Mouse (Mus musculus): ENCODE data around the gene Tnnt3. TPM values are rescaled to one million over a fixed set of nuclear protein-coding genes. Genes with fewer than 3 reads are reported as not detected.

Gene Tnnt3
- total and polyA plus RNA-seq, 3 experiments, result 1.1 to 1.8 (median 1.3) TPM

DNA sequence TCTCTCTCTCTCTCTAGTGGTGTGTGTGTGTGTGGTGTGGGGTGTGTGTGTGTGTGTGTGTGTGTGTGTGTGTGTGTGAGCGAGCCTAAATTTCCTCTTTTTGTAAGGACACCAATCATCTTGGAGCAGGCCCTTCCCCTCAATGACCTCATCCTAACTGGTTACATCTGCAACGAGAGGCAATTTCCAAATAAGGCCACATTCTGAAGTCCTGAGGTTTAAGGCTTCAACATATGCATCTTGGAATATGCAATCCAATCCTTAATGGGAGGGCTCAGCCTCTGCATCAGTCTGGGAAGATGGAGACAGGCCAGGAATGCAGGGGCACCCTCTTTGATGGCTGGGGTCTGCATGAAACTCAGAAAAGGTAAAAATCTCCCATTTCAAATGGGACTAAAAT is 40.6 kb upstream of the Tnnt3 start:
- peak in 1 of 2 experiments; percentile 17 for DNase-seq
- H3K9ac ChIP-seq (ENCODE audit: low read depth, low read length), result no peak overlapping the region
- H3K79me2 ChIP-seq (replicated peaks; ENCODE audit: control insufficient read depth, insufficient read depth, low read length), result no peaks in the 10 kb centered on the region
- H3K27me3 ChIP-seq (ENCODE audit: control insufficient read depth, insufficient read depth, low read length), result no peaks in the 10 kb centered on the region
- 20% methylated on average over 2 of the region's 2 CpGs for WGBS
- H3K36me3 ChIP-seq (ENCODE audit: control insufficient read depth, insufficient read depth, low read length), result peaks cover 6% of the 10 kb centered on the region
- no peak overlapping the region for H3K4me3 ChIP-seq
- H3K27ac ChIP-seq, result peak overlapping the region; percentile 65
- intact Hi-C loops (cut with DNase I), result no loop called here
- TF ChIP-seq POLR2A (IDR thresholded peaks at IDR 0.05; ENCODE audit: insufficient read depth, low read depth, low read length), result no peak
- TF ChIP-seq EP300 (IDR thresholded peaks at IDR 0.05; ENCODE audit: insufficient read depth, low read depth, low read length), result no peak
- no peak for TF ChIP-seq CTCF (IDR thresholded peaks at IDR 0.05)
- peaks cover 18% of the 10 kb centered on the region for H3K4me1 ChIP-seq (ENCODE audit: control insufficient read depth, insufficient read depth, low read length)

DNA sequence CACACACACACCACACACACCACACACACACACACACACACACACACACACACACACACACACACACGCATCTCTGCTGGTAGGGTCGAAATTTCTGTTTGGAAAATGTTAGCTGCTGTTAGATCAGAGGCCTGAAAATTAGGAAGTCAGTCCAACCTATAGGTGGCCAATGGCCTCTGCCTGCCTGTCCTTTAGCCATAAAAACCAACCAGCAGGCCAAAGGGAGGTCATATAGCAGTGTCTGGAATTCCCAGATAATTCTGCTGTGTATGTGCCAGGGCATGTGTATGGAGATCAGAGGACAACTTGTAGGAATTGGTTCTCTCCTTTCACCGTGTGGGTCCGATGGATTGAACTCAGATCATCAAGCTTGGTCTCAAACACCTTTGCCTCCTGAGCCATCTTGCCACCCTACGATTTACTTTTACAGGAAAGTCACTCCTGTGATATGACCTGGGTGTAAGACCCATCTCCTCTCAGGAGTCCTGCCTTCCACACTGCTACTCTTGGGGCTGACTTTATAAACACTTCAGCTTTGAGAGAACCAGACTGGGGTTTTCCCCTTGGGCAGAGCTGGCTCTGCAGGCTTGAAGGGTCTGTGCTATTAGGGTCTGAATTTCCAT is 39.8 kb upstream of the Tnnt3 start:
- H3K36me3 ChIP-seq (ENCODE audit: control insufficient read depth, insufficient read depth, low read length), result peaks cover 6% of the 10 kb centered on the region
- intact Hi-C loops (cut with DNase I), result no loop called here
- H3K27ac ChIP-seq, result peak overlapping the region; percentile 76
- H3K9ac ChIP-seq (ENCODE audit: low read depth, low read length), result no peak overlapping the region
- H3K27me3 ChIP-seq (ENCODE audit: control insufficient read depth, insufficient read depth, low read length), result no peaks in the 10 kb centered on the region
- 59% methylated on average over 5 of the region's 5 CpGs for WGBS
- H3K79me2 ChIP-seq (replicated peaks; ENCODE audit: control insufficient read depth, insufficient read depth, low read length), result no peaks in the 10 kb centered on the region
- TF ChIP-seq POLR2A (IDR thresholded peaks at IDR 0.05; ENCODE audit: insufficient read depth, low read depth, low read length) (no peak), EP300 (IDR thresholded peaks at IDR 0.05; ENCODE audit: insufficient read depth, low read depth, low read length) (no peak), CTCF (IDR thresholded peaks at IDR 0.05) (no peak)
- DNase-seq, result peak in 1 of 2 experiments; percentile 27
- no peak overlapping the region for H3K4me3 ChIP-seq
- H3K4me1 ChIP-seq (ENCODE audit: control insufficient read depth, insufficient read depth, low read length), result peaks cover 18% of the 10 kb centered on the region

DNA sequence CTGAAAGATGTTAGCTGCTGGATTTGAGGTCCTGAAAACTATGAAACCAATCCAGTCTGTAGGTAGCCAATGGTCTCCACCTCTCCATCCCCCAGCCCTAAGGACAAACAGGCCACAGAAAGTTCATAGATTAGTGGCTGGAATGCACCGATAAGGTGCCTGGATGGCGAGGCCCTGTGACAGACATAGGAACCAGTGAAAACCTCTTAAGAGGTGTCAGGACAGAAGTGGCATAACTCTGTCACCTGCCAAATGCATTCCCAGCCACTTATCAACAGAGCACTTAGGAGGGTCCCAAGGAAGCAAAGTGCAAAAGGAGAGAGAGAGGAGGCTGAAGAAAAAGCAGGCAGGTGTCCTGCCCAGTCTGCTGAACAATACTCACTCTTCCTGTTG is 39.3 kb upstream of the Tnnt3 start:
- Histone ChIP-seq H3K4me3 (no peak overlapping the region), H3K36me3 (ENCODE audit: control insufficient read depth, insufficient read depth, low read length) (peaks cover 6% of the 10 kb centered on the region), H3K27ac (peak overlapping the region; percentile 76), H3K27me3 (ENCODE audit: control insufficient read depth, insufficient read depth, low read length) (no peaks in the 10 kb centered on the region), H3K9ac (ENCODE audit: low read depth, low read length) (no peak overlapping the region), H3K4me1 (ENCODE audit: control insufficient read depth, insufficient read depth, low read length) (peaks cover 18% of the 10 kb centered on the region), H3K79me2 (replicated peaks; ENCODE audit: control insufficient read depth, insufficient read depth, low read length) (no peaks in the 10 kb centered on the region)
- 42% methylated on average over 2 of the region's 2 CpGs for WGBS
- peak; percentile 34 to 64 for DNase-seq
- TF ChIP-seq CTCF (IDR thresholded peaks at IDR 0.05) (no peak), POLR2A (IDR thresholded peaks at IDR 0.05; ENCODE audit: insufficient read depth, low read depth, low read length) (no peak), EP300 (IDR thresholded peaks at IDR 0.05; ENCODE audit: insufficient read depth, low read depth, low read length) (peak; percentile 89)
- intact Hi-C loops (cut with DNase I), result no loop called here

DNA sequence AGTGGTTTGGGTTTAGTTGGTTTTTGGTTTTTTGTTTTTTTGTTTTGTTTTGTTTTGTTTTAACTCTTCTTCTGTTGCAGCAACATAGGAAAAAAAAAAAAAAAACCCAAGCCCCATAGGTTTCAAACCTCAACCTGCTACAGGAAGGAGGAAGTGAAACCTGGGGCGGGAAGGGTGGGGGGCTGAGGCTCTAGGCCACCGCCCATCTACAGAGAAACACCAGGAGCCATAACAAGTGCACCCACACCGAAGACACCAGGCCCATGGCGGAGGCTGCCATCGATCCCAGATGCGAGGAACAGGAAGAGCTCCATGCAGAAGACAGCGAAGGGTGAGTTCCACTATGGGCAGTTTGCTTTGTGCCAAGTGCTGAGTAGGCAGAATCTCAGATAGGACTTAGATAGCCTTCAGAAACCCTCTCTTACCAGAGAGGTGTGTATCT is 38.0 kb upstream of the Tnnt3 start, which contains the start of gene Lsp1:
TSS of gene Lsp1 (plus strand) at position 174 of the 442 bp plus-strand sequence.
- intact Hi-C loops (cut with DNase I), result no loop called here
- Histone ChIP-seq H3K36me3 (ENCODE audit: control insufficient read depth, insufficient read depth, low read length) (peaks cover 6% of the 10 kb centered on the region), H3K79me2 (replicated peaks; ENCODE audit: control insufficient read depth, insufficient read depth, low read length) (no peaks in the 10 kb centered on the region), H3K9ac (ENCODE audit: low read depth, low read length) (no peak within 1 kb of the TSS), H3K27me3 (ENCODE audit: control insufficient read depth, insufficient read depth, low read length) (no peaks in the 10 kb centered on the region), H3K27ac (peak within 1 kb of the TSS; percentile 65), H3K4me3 (no peak within 1 kb of the TSS), H3K4me1 (ENCODE audit: control insufficient read depth, insufficient read depth, low read length) (peaks cover 18% of the 10 kb centered on the region)
- TF ChIP-seq EP300 (IDR thresholded peaks at IDR 0.05; ENCODE audit: insufficient read depth, low read depth, low read length) (no peak), POLR2A (IDR thresholded peaks at IDR 0.05; ENCODE audit: insufficient read depth, low read depth, low read length) (no peak), CTCF (IDR thresholded peaks at IDR 0.05) (no peak)
- DNase-seq, result peak; percentile 22 to 41
- 91% methylated on average over 7 of the region's 7 CpGs for WGBS

DNA sequence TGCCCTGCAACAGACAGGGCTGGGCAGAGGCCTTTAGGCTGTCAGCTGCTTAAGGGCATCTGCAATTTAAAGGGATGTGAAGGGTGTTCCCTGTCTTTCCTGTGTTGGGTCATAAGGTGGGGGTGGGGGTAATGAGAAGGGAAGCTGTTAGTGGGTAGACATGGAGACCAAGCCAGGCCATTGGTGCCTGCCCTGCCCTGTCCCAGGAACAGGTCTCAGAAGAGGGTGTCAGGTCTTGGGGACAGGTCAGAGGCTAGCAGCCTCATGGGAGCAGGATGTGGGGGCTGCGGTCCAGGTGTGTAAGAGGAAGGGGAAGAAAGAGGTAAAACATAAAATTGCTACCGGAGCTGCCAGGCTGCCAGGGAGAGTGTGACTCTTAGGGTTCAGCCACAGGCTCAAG is 37.2 kb upstream of the Tnnt3 start:
- peak; percentile 22 to 25 for DNase-seq
- Histone ChIP-seq H3K4me1 (ENCODE audit: control insufficient read depth, insufficient read depth, low read length) (peaks cover 18% of the 10 kb centered on the region), H3K79me2 (replicated peaks; ENCODE audit: control insufficient read depth, insufficient read depth, low read length) (no peaks in the 10 kb centered on the region), H3K4me3 (no peak overlapping the region), H3K27me3 (ENCODE audit: control insufficient read depth, insufficient read depth, low read length) (no peaks in the 10 kb centered on the region), H3K36me3 (ENCODE audit: control insufficient read depth, insufficient read depth, low read length) (peaks cover 6% of the 10 kb centered on the region), H3K9ac (ENCODE audit: low read depth, low read length) (no peak overlapping the region), H3K27ac (no peak overlapping the region; the same call in 1 of the 2 replicates)
- intact Hi-C loops (cut with DNase I), result no loop called here
- no peak for TF ChIP-seq CTCF (IDR thresholded peaks at IDR 0.05)
- TF ChIP-seq POLR2A (IDR thresholded peaks at IDR 0.05; ENCODE audit: insufficient read depth, low read depth, low read length), result no peak
- no peak for TF ChIP-seq EP300 (IDR thresholded peaks at IDR 0.05; ENCODE audit: insufficient read depth, low read depth, low read length)
- 75% methylated on average over 2 of the region's 2 CpGs for WGBS

DNA sequence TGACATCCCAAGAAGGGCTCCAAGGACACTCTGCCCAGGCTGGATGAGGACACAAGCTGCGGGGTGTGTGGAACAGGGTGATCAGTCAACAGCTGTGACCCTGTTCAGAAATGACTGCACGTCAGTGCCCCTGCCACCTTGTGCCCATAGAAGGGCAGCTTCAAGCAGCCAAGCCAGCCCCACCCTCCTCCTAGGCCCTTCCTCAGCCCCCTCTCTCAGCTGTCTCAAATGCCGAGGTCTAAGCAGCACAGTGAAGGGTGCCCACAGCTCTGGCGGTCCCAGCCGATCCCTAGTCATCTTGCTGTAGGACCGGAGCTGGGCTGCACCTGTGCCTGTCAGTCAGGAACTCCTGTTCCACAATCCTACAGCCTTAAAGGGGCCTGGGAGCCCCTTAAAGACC is 36.4 kb upstream of the Tnnt3 start:
- Histone ChIP-seq H3K27ac (peak overlapping the region; percentile 43), H3K36me3 (ENCODE audit: control insufficient read depth, insufficient read depth, low read length) (peaks cover 6% of the 10 kb centered on the region), H3K9ac (ENCODE audit: low read depth, low read length) (peak overlapping the region; percentile 20; the same call in 1 of the 2 replicates), H3K4me1 (ENCODE audit: control insufficient read depth, insufficient read depth, low read length) (peaks cover 14% of the 10 kb centered on the region), H3K27me3 (ENCODE audit: control insufficient read depth, insufficient read depth, low read length) (no peaks in the 10 kb centered on the region), H3K4me3 (no peak overlapping the region), H3K79me2 (replicated peaks; ENCODE audit: control insufficient read depth, insufficient read depth, low read length) (no peaks in the 10 kb centered on the region)
- intact Hi-C loops (cut with DNase I), result no loop called here
- DNase-seq, result peak in 1 of 2 experiments; percentile 28
- 75% methylated on average over 6 of the region's 6 CpGs for WGBS
- TF ChIP-seq POLR2A (IDR thresholded peaks at IDR 0.05; ENCODE audit: insufficient read depth, low read depth, low read length), result peak; percentile 35; the same call in 1 of the 2 replicates
- TF ChIP-seq CTCF (IDR thresholded peaks at IDR 0.05), result no peak
- TF ChIP-seq EP300 (IDR thresholded peaks at IDR 0.05; ENCODE audit: insufficient read depth, low read depth, low read length), result peak; percentile 85
